Mouse (Mus musculus) neural tube, embryonic 14.5 days (tissue): ENCODE measurements around the gene H2al1g. TPM values are rescaled to one million over a fixed set of nuclear protein-coding genes. Genes with fewer than 3 reads are reported as not detected.
"Not testable (repeated sequence)": the region's sequence is repeated elsewhere in the genome, so short reads cannot be mapped to it uniquely, and the experiment has no call there.

Source experiments
- ATAC-seq: fragments of 200-750 bp; cut with Nextera tagmentation; 2 replicates; pipeline ENCODE4 v1.8.0; 2017; ENCODE audit warnings: low read depth, mild to moderate bottlenecking, moderate TSS enrichment, moderate library complexity
- H3K27ac ChIP-seq: fragments of 300-500 bp; sonication (generic); 2 replicates; pipeline ENCODE4 v1.5.1; 2014; ENCODE audit warnings: low read depth, mild to moderate bottlenecking, control low read depth, low read length, moderate library complexity, mixed read lengths
- H3K27me3 ChIP-seq: fragments of 300-500 bp; sonication (generic); 2 replicates; pipeline ENCODE4 v1.6.1; 2014; ENCODE audit warnings: low read length; ENCODE audit not compliant: control insufficient read depth, insufficient read depth
- H3K36me3 ChIP-seq: fragments of 300-500 bp; sonication (generic); 2 replicates; pipeline ENCODE4 v1.6.1; 2014; ENCODE audit warnings: low read length, mixed read lengths; ENCODE audit not compliant: control insufficient read depth, insufficient read depth
- H3K4me1 ChIP-seq: fragments of 300-500 bp; sonication (generic); 2 replicates; pipeline ENCODE4 v1.6.1; 2014; ENCODE audit warnings: low read length; ENCODE audit not compliant: control insufficient read depth, insufficient read depth
- H3K4me2 ChIP-seq: fragments of 300-500 bp; sonication (generic); 2 replicates; pipeline ENCODE4 v1.6.1; 2014; ENCODE audit warnings: mild to moderate bottlenecking, low read depth, low read length, control low read depth
- H3K4me3 ChIP-seq: fragments of 300-500 bp; sonication (generic); 2 replicates; pipeline ENCODE4 v1.5.1; 2014; ENCODE audit warnings: low read depth, low read length, control low read depth, mixed read lengths
- H3K9ac ChIP-seq: fragments of 300-500 bp; sonication (generic); replicated peaks from 2 replicates; pipeline ENCODE4 v1.6.1; 2014; ENCODE audit warnings: low read depth, mild to moderate bottlenecking, control low read depth, low read length, mixed read lengths
- H3K9me3 ChIP-seq: fragments of 300-500 bp; sonication (generic); 2 replicates; pipeline ENCODE4 v1.6.1; 2016; ENCODE audit warnings: low read length; ENCODE audit not compliant: control insufficient read depth
- WGBS: fragments of 180-500 bp; shearing (Covaris S2); extraction: QIAGEN DNeasy Blood & Tissue Kit; methylation state at CpG from one replicate; pipeline ENCODE4 v1.1.7; 2014; 5-methylcytosine and 5-hydroxymethylcytosine counted together
- polyA plus RNA-seq: library from polyadenylated mRNA; unstranded; fragments of >200 nt; fragmentation: Nextera tagmentation; extraction: Ambion mirVana; gene quantifications from 2 replicates; pipeline ENCODE4 v1.2.1, GENCODE M21; 2014

The H2al1g gene
- polyA plus RNA-seq, 1 experiment from 2014 or later, result not detected

GRCm38 (mm10) chrX:11305355-11305754 lies 12.7 kb upstream of the H2al1g start, which contains the start of gene H2al1c:
Gene H2al1c, plus strand, starts transcription at chrX:11305655.
- H3K4me3 ChIP-seq, H3K4me2 ChIP-seq, H3K27ac ChIP-seq, H3K36me3 ChIP-seq, H3K9me3 ChIP-seq, H3K27me3 ChIP-seq, H3K9ac ChIP-seq, ATAC-seq, H3K4me1 ChIP-seq: not testable (repeated sequence)
- 92% methylated on average over 1 of the region's 6 CpGs for WGBS

GRCm38 (mm10) chrX:11308524-11308923 lies 9.5 kb upstream of the H2al1g start, which contains the start of gene H2al1d:
Gene H2al1d, plus strand, starts transcription at chrX:11308824.
- not testable (repeated sequence) for H3K27ac ChIP-seq, ATAC-seq
- no CpG with 5 or more reads among the region's 6 CpGs for whole genome bisulfite sequencing

GRCm38 (mm10) chrX:11311634-11312033 lies 6.4 kb upstream of the H2al1g start, which contains the start of gene H2al1e:
Gene H2al1e, plus strand, starts transcription at chrX:11311934.
- not testable (repeated sequence) for H3K4me1 ChIP-seq, H3K4me3 ChIP-seq, H3K36me3 ChIP-seq, H3K9me3 ChIP-seq, H3K27ac ChIP-seq, H3K27me3 ChIP-seq, H3K9ac ChIP-seq, ATAC-seq, H3K4me2 ChIP-seq
- WGBS, result no CpG with 5 or more reads among the region's 3 CpGs

More at GRCm38 (mm10) chrX:11308524-11308923, 9.5 kb upstream of the H2al1g start, which contains the start of gene H2al1d:
- not testable (repeated sequence) for H3K36me3 ChIP-seq, H3K9me3 ChIP-seq, H3K4me3 ChIP-seq, H3K27me3 ChIP-seq, H3K4me1 ChIP-seq, H3K4me2 ChIP-seq, H3K9ac ChIP-seq

GRCm38 (mm10) chrX:11314858-11315257 lies 3.2 kb upstream of the H2al1g start, which contains the start of gene H2al1f:
Gene H2al1f, plus strand, starts transcription at chrX:11315158.
- not testable (repeated sequence) for ATAC-seq, H3K4me1 ChIP-seq, H3K4me2 ChIP-seq, H3K9ac ChIP-seq, H3K4me3 ChIP-seq, H3K27ac ChIP-seq, H3K9me3 ChIP-seq, H3K27me3 ChIP-seq, H3K36me3 ChIP-seq
- whole genome bisulfite sequencing, result no CpG with 5 or more reads among the region's 6 CpGs

GRCm38 (mm10) chrX:11321192-11321591 lies 3.1 kb downstream of the H2al1g start, which contains the start of gene H2al1h:
Gene H2al1h, plus strand, starts transcription at chrX:11321492.
- not testable (repeated sequence) for H3K4me3 ChIP-seq, ATAC-seq, H3K4me1 ChIP-seq, H3K4me2 ChIP-seq, H3K27me3 ChIP-seq, H3K27ac ChIP-seq, H3K9me3 ChIP-seq, H3K36me3 ChIP-seq, H3K9ac ChIP-seq
- no CpG with 5 or more reads among the region's 6 CpGs for WGBS

- not testable (repeated sequence) for H3K4me2 ChIP-seq, H3K4me1 ChIP-seq, H3K27ac ChIP-seq, ATAC-seq, H3K36me3 ChIP-seq, H3K9ac ChIP-seq, H3K9me3 ChIP-seq, H3K27me3 ChIP-seq, H3K4me3 ChIP-seq
- 100% methylated on average over 2 of the region's 5 CpGs for WGBS
Observed at GRCm38 (mm10) chrX:11324359-11324758, 6.3 kb downstream of the H2al1g start, which contains the start of gene H2al1i. Gene H2al1i, plus strand, starts transcription at chrX:11324659.

GRCm38 (mm10) chrX:11327522-11327921 lies 9.5 kb downstream of the H2al1g start, which contains the start of gene H2al1j:
Gene H2al1j, plus strand, starts transcription at chrX:11327822.
- not testable (repeated sequence) for H3K9me3 ChIP-seq, H3K27me3 ChIP-seq, H3K36me3 ChIP-seq, H3K4me2 ChIP-seq, H3K4me1 ChIP-seq, ATAC-seq, H3K27ac ChIP-seq, H3K4me3 ChIP-seq, H3K9ac ChIP-seq
- WGBS, result 95% methylated on average over 2 of the region's 2 CpGs

- Histone ChIP-seq H3K4me2 (no peak overlapping the region), H3K9ac (no peak overlapping the region), H3K27ac (no peak overlapping the region), H3K4me1 (no peaks in the 10 kb centered on the region), H3K27me3 (no peaks in the 10 kb centered on the region), H3K36me3 (no peaks in the 10 kb centered on the region), H3K9me3 (no peaks in the 10 kb centered on the region), H3K4me3 (no peak overlapping the region)
- ATAC-seq, result no peak
- 60% methylated on average over 9 of the region's 9 CpGs for WGBS
Observed at GRCm38 (mm10) chrX:11345762-11346161, 27.7 kb downstream of the H2al1g start.

- no peak for ATAC-seq
- Histone ChIP-seq H3K36me3 (no peaks in the 10 kb centered on the region), H3K27me3 (no peaks in the 10 kb centered on the region), H3K9ac (no peak overlapping the region), H3K4me3 (no peak overlapping the region), H3K27ac (no peak overlapping the region), H3K9me3 (no peaks in the 10 kb centered on the region), H3K4me2 (no peak overlapping the region), H3K4me1 (no peaks in the 10 kb centered on the region)
- WGBS, result 92% methylated on average over 3 of the region's 3 CpGs
Observed at GRCm38 (mm10) chrX:11346756-11347155, 28.7 kb downstream of the H2al1g start.
